Mouse (Mus musculus): ENCODE measurements around the gene Prok2. TPM values are rescaled to one million over a fixed set of nuclear protein-coding genes. Genes with fewer than 3 reads are reported as not detected.

Prok2 gene
- 1 to 10 TPM in 1 of 2 experiments, under 1 TPM in 1; 0.79 to 1.1 TPM for total RNA-seq (2021)
- long read RNA-seq = 0 reads

DNA sequence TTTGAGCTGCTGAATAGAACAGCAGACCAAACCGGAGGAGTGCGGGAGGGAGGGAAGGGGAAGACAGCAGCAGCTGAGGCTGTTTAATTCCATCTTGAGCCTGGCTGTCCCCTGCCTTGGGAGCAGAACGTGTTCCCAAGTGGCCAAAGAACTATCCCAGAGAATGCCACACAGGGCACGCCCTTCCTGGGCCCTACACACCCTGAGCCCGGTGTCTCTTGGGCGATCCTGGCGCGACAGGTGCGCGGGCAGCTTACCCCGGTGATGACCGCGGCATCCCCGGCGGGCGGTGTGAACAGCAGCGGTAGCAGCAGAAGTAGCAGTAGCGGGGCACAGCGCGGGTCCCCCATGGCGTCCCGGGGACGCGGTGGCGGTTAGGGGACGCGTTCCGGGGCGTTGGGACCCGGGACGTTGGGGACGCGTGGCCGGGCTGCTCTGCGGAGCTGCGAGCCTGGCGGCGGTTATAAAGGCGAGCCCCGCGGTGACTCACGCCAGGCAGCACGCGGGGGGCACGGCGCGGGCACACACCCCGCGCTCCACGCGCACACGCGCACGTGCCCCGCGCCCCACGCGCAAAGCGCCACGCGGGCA lies at the start of gene Prok2:
Gene Prok2, minus strand, starts transcription at position 422 of the 591 bp plus-strand sequence.
- no peak for DNase-seq (ENCODE audit: low spot score in 2 of 2)

DNA sequence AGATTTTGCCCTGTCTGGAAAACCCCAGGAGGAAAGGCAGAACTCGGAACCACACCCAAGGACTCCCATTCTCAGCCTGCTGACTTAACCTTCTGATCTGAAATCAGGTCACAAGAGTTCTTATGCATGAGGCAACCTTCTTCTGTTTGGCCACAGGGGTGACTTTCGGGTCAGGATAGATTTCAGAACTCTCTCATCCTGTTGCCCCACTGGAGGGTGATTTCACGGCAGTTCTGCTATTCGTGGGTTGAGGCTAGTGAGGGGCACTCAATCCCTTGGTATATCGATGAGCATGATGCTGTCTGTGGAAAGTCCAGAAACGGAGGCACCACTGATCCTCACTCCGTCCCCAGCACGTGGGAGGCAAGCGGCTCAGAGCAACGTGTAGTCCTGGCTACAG lies 48.5 kb upstream of the Prok2 start:
- no peak for DNase-seq (ENCODE audit: low spot score in 2 of 2)

DNA sequence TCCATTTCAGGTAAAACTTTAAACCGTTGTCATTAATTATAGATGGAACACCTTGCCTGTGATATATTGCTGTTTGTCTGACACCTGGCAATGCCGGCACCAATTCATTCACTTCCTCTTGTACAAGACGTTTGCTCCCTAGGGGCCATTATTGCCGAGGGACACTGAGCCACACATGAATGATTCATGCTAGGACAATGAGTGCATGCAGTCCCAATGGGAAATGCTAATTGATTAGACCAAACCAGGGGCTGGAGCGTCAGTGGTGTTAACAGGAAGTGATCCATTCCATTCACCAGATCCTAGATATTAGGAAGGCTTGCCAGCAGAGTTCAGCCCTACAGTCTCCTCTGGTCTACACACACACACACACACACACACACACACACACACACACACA lies 42.3 kb upstream of the Prok2 start:
- no peak for DNase-seq (ENCODE audit: low spot score in 2 of 2)

DNA sequence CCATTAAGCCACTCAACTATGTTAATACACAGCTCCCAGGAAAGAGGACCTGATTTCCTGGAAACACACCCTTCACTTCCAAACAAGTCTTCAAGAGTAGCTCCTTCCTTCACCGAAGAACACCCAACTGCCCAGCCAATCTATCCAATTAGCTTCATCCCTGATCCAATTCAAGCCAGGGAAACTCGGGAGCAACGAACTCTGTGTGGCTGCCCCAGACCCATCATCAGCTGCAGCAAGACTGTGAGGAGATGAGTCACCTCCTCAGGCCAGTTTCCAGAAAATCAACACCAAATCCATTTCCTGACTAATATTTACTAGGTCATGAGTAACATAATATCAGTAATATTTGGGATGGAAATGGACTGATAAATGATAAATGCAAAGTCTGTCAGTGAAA lies 38.7 kb upstream of the Prok2 start:
- no peak for DNase-seq (ENCODE audit: low spot score in 2 of 2)

DNA sequence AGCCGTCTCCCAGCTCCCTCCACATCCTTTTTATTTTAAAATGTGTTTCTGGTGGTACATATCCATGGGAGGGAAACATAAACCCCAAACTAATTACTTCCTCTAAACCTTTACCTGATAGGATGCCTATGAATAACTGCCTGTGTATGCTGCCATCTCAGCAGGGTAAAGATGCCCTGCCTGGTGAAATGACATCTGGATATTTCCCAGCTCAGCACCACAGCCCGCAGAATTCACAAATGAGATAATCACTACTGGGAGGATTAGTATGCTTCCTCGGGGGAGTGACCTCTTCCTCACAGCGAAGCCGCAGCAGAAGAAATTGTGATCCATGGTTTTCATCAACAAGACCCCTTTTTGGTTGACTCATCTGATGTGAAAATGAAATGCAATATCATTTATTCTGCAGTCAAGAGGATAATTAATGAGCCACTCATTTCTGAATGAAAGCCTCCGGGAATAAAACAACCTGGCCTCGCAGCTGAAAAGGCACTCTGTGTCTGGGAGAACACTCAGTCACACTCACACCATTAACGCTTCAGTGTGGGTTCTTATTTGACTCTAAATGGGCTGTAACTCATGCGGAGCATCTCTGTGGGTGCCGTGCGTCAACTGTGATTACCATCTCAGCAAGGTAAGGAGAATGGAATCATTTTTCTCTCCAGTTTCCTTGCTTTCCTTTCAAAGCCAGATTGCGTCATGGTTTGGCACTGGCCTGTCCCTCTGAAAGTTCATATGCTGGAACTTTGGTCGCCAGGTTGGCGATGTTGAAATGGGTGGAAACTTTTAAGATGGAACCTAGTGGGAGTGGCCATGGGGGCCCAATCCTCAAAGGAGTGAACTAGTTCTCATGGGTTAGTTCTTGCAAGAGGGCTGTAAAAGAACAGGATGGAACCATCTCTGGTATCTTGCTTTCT lies 36.1 kb upstream of the Prok2 start:
- no peak for DNase-seq (ENCODE audit: low spot score in 2 of 2)

DNA sequence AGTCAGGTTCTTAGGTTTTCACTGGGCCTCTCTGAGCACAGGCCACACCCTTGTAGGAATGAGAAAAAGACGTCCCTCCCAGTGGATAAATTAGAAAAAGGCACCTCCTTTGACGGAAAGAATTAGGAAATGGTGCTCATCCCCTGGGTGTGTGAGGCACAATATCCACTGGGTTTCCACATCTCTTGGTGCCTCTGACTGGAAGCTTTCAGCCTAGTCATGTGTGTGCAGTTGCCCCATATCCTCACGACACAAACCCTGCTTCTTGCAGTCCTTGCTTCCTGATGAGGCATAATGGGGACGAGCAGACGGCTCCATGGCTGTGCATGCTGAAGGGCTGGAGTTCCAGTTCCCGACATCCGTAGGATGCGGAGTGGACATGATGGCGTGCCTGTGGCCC lies 29.9 kb upstream of the Prok2 start:
- no peak for DNase-seq (ENCODE audit: low spot score in 2 of 2)

DNA sequence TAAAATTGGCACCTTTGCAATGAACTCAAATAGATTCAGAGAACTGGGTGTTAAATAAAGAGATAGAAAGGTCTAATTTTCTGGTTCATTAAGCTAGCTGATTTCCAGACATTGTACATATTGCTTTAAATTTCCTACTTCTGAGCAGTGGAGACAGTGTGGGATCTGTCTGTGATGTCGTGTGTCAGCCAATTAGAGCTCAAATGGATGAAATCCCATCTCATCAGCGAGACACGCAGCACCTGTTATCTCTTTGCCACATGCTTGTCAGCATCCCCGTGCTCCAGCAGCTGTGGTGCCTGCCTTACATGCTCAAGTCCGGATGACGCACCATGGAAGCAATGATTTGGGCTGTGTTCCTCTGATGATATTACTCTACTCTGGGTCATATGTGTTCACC lies 25.1 kb upstream of the Prok2 start:
- DNase-seq (ENCODE audit: low spot score in 2 of 2) = peak; percentile 8 to 38

DNA sequence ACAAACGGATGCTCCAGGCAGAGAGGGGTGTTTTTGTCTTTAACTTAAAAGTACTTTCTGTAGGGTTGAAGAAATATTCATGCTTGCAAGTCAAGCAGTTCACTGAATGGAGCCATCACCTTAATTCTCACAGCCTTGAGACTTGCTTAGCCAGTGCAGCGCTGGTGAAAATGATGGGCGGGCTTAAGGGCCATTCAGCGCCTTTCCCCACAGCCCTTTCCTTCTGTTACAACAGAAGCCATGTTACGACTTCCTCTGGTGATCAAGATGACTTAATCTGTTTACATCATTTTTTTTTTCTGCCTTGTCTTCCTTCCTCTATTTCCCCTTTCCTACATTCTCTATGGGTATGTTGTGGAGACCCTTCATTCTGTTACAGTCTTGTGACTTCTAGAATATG lies 20.1 kb upstream of the Prok2 start:
- DNase-seq (ENCODE audit: low spot score in 2 of 2) = no peak

DNA sequence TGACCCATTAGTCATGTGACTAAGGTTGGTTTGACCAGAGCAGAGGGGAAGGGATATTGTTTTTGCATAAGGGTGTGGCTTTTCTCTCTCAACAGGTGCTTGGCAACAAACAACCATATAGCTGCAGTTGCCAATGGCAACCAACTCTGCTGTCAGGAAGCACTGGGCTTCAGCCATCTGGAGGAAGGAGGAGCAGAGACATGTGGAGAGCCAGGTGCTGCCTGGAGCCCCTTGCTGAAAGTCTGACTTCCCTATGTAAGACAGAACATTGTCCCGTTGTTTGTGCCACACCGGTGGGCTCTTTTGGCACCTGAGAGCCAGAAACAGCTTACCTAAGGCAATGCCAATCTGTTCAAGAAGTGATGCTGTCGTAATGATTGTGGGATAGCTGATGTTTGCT lies 16.7 kb upstream of the Prok2 start:
- peak; percentile 8 to 24 for DNase-seq (ENCODE audit: low spot score in 2 of 2)

DNA sequence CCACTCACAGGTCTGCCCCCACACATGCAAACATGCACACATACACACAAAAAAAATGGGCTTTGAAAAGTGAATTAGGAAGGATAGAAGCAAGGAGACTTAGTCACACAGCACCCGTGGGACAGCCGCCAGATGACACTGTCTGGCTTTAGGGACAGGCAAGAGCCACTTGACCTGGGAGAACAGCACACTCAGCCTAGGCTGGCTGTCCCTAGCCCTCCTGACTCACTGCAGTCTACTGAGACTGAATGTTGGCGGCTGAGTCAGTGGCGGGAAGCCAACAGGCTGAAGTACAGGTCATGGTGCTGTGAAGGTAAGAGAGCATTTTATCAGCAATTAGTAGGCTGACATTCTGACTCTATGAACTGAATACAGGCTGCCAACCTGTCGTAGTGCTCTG lies 8.5 kb upstream of the Prok2 start:
- no peak for DNase-seq (ENCODE audit: low spot score in 2 of 2)

DNA sequence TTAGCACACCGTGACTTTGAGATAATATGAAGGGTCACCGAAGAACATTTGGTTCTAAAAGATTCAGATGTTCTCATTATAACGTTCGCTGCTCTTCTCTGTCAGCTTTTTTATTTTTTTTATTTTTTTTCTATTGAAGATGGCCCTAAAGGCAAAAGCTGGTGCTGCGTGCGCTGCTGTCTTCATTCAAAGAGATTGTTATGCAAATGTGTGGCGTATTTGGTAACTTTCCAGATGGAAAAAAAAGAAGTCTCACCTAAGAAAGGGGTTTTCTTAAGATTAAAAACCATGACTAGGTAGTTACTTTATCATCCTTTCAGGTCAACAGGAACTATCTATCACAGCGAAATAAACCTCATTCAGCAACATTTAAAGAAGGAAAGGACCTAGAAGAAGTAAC lies 6.5 kb upstream of the Prok2 start:
- DNase-seq (ENCODE audit: low spot score in 2 of 2) = no peak

DNA sequence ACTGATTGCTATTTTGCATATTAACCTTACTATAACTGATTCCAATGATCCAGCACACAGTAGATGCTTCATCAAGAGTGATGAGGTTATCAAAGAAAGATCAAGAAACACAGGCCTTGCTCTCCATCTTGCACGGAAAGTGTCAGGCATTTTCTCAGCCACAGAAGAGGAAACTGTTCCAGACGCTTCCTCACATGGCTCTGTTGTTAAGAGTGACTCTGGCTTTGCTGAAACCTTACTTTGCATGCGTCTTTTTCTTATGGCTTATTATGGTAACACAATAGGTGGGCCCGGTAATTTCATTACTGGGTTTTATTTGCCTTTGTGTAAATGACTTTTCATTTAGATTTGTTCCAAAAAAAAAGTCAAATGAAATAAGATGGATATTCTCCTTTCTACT lies 5.7 kb upstream of the Prok2 start:
- no peak for DNase-seq (ENCODE audit: low spot score in 2 of 2)

DNA sequence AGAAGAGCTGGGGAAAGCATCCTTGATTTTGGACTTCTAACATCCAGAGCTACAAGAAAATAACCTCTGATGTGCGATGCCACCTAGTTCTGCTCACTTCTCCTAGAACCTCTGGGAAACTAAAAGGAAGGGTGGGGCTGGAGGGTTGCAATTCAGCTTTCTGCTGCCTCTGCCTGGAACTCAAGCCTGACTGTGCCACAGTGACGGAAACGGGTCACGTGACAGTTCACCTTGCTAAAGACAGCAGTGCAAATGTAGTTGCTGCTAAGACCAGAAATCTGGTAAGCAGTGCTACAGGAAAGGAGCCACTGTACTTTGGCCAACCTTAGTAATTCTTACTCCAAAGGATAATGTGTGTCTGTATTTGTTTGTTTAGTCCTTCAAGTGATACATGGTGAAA lies 3.7 kb upstream of the Prok2 start:
- DNase-seq (ENCODE audit: low spot score in 2 of 2) = no peak

DNA sequence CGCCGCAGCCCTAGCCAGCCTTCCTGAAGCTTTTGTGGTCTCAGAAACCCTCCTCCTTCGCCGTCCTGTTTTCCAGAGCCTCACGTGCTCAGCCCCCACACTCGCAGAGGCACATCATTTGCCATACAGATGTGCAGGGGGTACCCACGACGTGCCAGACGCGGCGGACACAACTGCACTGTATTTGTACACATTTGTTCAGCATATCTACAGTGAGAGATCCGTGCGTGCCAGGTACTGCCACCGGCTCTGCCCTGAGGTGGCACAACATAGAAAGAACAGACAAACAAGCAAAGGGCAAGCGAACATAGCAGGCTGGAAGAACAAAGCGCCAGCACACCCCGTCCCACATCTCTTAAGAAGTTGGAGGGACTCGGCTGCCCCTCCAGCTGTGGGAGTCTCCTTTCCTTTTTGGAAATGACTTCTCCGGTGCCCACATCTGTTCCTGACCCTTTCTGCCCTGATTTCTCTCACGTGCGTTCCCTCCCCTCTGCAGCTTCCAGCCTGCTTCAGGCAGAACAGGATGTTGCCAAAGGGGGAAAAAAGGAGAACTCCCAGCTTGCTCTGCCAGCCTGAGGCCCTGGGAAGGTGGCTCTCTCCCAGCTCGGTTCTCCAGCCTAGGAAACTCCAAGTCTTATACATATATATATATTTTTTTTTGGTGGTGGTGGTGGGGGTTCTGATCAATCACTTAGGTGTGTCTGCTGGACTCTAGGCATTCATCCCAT lies 548 bp upstream of the Prok2 start:
- no peak for DNase-seq (ENCODE audit: low spot score in 2 of 2)

DNA sequence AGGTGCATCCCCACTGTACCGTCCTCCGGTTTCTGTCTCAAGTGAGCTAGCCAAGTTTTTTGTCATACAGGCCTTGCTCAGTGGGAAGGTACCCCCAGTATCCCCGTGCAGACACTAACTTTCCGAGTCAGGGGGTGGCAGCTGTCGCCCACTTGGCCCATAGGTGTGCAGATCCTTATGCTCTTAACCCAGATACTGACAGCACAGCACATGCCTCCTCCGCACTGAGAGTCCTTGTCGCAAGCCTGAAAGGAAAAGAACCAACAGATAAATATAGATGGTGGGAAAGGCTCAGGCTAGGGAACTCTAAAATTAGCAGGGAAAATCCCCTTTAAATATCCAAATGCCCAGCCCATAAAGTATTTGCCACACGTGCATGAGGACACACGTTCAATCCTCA lies 3.8 kb downstream of the Prok2 start:
- DNase-seq (ENCODE audit: low spot score in 2 of 2) = no peak

DNA sequence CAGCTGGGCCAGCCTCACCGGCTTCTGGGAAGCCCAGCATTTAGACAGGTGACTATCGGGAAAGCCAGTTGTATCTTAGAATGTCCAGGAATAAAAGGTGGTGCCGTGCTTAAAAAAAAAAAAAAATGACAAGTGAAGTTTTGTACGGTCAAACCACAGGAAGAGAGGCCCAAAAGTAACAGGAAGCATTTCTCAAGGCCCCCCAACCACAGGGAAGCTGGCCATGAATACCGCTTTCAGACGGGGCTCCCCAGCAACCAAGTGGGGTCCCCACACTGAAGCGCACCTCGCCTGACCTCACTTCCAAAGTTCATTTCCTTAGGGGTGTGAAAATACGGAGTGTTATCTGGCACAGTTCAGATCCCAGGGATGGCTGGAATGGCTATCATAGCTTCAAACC lies 5.2 kb downstream of the Prok2 start:
- no peak for DNase-seq (ENCODE audit: low spot score in 2 of 2)

DNA sequence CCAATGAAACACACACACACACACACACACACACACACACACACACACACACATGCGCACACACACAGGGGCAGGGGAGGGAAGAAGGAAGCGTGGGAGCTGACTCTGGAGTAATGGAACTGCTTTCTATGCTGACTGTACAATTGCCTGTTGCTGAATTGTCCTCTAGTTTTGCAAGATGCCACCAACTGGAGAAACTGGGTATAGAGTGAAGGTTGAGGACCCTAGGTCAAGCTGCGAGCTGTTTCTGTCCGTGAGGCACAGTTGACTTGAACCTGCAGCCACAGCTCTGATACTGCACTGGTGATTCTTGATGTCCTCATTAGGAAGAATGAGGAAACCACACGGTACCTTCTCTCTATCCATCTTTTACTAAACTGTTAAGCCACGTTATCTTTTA lies 10.3 kb downstream of the Prok2 start:
- no peak for DNase-seq (ENCODE audit: low spot score in 2 of 2)

DNA sequence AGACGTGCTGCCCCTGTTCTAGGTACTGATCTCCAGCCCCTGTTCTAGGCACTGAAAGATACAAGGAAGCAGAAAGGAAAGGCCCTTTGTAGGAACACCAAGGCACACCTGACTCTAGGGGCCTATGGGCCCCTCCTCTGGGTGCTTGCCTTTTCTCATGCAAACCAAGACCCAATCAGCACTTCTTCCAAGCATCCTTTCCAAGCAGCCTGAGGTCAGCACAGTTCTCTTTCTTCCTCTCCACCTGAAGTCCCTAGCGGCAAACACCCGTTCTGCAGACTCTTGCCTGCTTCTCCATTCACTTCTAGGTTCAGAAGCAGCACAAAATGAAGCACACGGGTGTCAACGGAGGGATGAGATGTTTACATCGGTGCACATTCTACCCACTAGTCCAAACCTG lies 11.0 kb downstream of the Prok2 start:
- DNase-seq (ENCODE audit: low spot score in 2 of 2) = no peak

DNA sequence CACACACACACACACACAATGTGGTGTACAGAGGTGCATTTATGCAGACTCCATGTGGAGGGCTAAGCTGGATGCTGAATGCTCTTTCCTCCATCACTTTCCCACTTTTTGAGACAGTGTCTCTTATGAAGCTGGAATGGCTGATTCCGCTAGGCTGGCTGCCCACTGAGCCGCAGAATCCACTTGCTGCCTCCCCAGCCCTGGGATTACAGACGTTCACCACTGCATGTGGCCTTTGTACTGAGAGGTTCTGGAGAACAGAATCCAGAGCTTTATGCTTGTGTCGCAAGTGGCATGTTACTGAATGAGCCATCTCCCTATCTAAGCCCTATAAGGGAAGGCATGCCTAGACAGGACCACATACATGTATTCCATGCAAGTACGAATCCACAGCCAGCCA lies 12.9 kb downstream of the Prok2 start:
- DNase-seq (ENCODE audit: low spot score in 2 of 2) = no peak

DNA sequence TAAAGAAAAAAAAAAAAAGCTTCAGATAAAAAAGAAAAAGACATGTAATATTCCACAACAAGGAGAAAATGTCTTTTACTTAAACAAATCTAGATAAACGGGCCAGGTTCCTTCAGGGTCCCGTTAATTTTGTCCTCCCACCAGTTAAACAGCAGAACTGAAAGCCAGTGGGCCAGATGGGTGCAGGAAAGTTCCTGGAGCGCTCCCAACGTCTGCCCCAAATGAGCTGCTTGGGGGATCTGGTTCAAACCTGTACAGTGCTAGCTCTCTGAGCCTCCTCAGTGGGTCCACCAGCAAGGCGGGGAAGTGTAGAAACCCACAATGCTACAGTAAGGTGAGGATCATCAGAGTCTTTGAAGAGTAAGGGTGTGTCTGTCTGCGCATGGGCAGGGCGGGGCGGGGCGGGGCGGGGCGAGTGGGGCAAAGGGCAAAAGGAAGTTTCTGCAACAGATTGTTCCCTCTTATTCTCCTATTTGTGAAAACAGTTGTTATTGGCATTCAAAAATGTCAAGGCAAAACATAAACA lies 14.6 kb downstream of the Prok2 start:
- DNase-seq (ENCODE audit: low spot score in 2 of 2) = no peak

DNA sequence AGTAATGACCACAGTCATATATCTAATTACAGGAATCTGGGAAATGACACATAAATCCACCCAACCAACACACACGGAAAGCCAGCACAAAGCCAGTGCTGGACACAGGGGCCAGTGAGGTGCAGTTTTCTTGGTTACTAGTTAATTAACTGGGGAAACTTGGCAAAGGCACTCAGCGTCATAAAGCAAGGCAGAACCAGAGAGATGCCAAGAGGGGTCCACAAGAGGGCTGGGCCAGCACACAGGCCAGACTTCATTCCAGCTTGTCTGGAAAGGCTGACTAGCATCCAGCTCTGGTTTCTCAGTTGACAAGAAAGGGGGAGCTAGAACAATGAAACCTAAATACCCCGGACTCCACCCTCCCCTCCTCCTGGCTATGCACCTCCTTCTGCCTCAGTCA lies 25.7 kb downstream of the Prok2 start:
- no peak for DNase-seq (ENCODE audit: low spot score in 2 of 2)
